Mouse (Mus musculus) heart, adult 18-20 months (tissue): ENCODE measurements around the gene Gfod2. TPM values are rescaled to one million over a fixed set of nuclear protein-coding genes. Genes with fewer than 3 reads are reported as not detected.
A peak's percentile ranks its signal among the peaks of the same experiment; 100 is the strongest.

Experiments
- DNase-seq, 2 experiments: peaks; one replicate each; pipeline ENCODE4 v3.0.0; 2021 to 2022; ENCODE audit warnings: mixed read lengths in 1 of 2
- total RNA-seq, 2 experiments: library from RNA; stranded (reverse); gene quantifications; 2 replicates each; pipeline ENCODE4 v1.2.3; 2021

Gfod2 gene
- total RNA-seq, 2 experiments from 2014 or later = 3.8 to 4.5 TPM

GRCm38 (mm10) chr8:105768485-105769257, 10.2 kb upstream of the Gfod2 start:
- peak in 1 of 2 experiments; percentile 7 for DNase-seq

GRCm38 (mm10) chr8:105757796-105758276, 628 bp downstream of the Gfod2 start:
- DNase-seq = no peak

- DNase-seq = no peak
Observed at GRCm38 (mm10) chr8:105754688-105755087, 3.8 kb downstream of the Gfod2 start.

GRCm38 (mm10) chr8:105753916-105754315, 4.5 kb downstream of the Gfod2 start:
- DNase-seq = no peak

- DNase-seq = peak; percentile 72
Observed at GRCm38 (mm10) chr8:105750606-105751005, 7.9 kb downstream of the Gfod2 start.

GRCm38 (mm10) chr8:105743301-105743700, 15.2 kb downstream of the Gfod2 start:
- no peak for DNase-seq

GRCm38 (mm10) chr8:105739216-105739615, 19.2 kb downstream of the Gfod2 start:
- DNase-seq = no peak

- no peak for DNase-seq
Observed at GRCm38 (mm10) chr8:105732186-105732585, 26.3 kb downstream of the Gfod2 start.

- DNase-seq = peak; percentile 65 to 89
Observed at GRCm38 (mm10) chr8:105727397-105728124, 30.9 kb downstream of the Gfod2 start.

GRCm38 (mm10) chr8:105725726-105726125, 32.7 kb downstream of the Gfod2 start:
- no peak for DNase-seq

- DNase-seq = no peak
Observed at GRCm38 (mm10) chr8:105722861-105723260, 35.6 kb downstream of the Gfod2 start.

GRCm38 (mm10) chr8:105719637-105720036, 38.8 kb downstream of the Gfod2 start:
- DNase-seq = no peak

GRCm38 (mm10) chr8:105716302-105716945, 42.0 kb downstream of the Gfod2 start:
- DNase-seq = no peak

GRCm38 (mm10) chr8:105715042-105715441, 43.4 kb downstream of the Gfod2 start:
- DNase-seq = peak; percentile 34 to 42

- DNase-seq = peak; percentile 87 to 97
Observed at GRCm38 (mm10) chr8:105714139-105714538, 44.3 kb downstream of the Gfod2 start.

- no peak for DNase-seq
Observed at GRCm38 (mm10) chr8:105712286-105712685, 46.2 kb downstream of the Gfod2 start.

- DNase-seq = no peak
Observed at GRCm38 (mm10) chr8:105709317-105709716, 49.1 kb downstream of the Gfod2 start.

GRCm38 (mm10) chr8:105708675-105709074, 49.8 kb downstream of the Gfod2 start:
- DNase-seq = no peak

GRCm38 (mm10) chr8:105707498-105708403, 50.7 kb downstream of the Gfod2 start, which contains the start of the genes 4933405L10Rik and Enkd1:
Gene 4933405L10Rik (plus strand): TSS chr8:105707655.
Gene Enkd1 (minus strand): TSS chr8:105708210.
- peak; percentile 91 to 93 for DNase-seq

- DNase-seq = no peak
Observed at GRCm38 (mm10) chr8:105706426-105706825, 52.0 kb downstream of the Gfod2 start.

- DNase-seq = no peak
Observed at GRCm38 (mm10) chr8:105704955-105705354, 53.5 kb downstream of the Gfod2 start.
